Mouse (Mus musculus): Measurements from ENCODE around the gene Vps37b.

- TF ChIP-seq CTCF (conservative IDR thresholded peaks at IDR 0.05; ENCODE audit: insufficient read depth, insufficient read length, low read depth, low read length) = no peak
- TF ChIP-seq POLR2A (IDR thresholded peaks at IDR 0.05; ENCODE audit: low read depth, low read length) = no peak
Measured at GRCm38 (mm10) chr5:124024677-124025076, 7.4 kb downstream of the Vps37b start.

Measured in kidney, adult 2 months (tissue).